Mouse (Mus musculus): ENCODE results near the gene Gm30191.
"Not testable (repeated sequence)": the region's sequence is repeated elsewhere in the genome, so short reads cannot be mapped to it uniquely, and the experiment has no call there.

The Gm30191 gene

DNA sequence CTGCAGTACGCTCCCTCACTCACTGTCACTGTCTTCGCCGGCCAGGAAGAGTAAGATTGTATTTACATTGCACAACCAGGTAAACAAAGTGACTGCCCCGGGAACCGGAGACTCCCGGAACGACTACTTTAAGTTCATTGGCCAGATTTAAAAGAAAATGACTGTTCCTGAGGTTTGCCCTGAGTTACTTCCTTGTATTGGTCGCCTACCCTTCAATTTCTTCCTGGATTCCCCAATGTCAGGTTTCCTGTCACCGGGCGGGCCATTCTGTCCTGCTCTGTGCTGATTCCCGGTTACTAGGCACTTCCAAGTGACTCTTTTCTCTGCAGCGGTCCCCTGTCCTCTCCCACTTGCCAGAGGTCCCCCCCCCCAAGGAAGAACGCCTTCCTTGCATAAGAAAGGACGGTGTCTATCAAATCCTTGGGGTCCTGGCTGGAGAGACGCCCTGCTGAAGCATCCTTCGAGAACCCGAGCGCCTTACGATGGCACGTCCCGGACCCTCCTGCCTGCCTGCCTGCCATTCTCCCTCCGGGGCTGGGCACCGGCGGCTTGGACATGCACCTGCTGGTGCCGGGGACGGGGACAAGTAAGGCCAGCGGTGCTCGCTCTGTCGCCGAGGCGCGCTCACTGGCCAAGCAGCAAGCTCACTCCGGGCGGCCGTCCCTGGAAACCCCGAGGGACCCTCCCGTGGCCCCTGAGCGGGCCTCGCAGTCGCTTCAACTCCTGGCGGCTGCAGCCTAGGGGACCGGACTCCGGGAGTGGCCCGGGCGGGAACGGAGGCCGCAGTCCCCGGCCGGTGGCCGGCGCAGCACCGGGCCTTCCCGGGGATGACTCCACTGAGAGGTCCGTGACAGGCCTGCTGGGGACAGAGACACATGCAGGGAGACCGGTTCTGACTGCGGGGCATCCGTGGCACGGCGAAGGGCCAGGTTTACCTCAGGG, 39.8 kb downstream of the Gm30191 start:
- DNase-seq (ENCODE audit: low spot score in 2 of 2): no peak

DNA sequence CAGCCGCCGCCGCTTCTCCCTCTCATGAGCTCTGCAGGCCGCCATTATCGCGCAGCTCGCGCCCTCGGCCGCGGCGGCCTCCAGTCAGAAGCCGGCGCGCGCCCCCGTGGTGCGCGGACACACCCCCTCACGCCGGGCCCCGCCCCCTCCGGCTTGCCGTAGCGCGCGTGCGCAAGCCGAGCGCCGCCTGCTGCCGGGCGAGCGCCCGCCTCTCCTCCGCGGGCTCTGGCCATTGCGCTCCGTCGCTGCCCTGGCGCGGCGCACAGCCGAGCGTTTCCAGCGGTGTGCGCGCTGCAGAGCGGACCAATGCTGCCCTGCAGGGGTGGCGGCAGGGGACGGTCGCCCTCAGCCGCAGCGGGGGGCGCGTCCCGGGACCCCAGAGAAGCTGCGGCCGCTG, 40.4 kb downstream of the Gm30191 start:
- peak; percentile 97 to 99 for DNase-seq (ENCODE audit: low spot score in 2 of 2)

DNA sequence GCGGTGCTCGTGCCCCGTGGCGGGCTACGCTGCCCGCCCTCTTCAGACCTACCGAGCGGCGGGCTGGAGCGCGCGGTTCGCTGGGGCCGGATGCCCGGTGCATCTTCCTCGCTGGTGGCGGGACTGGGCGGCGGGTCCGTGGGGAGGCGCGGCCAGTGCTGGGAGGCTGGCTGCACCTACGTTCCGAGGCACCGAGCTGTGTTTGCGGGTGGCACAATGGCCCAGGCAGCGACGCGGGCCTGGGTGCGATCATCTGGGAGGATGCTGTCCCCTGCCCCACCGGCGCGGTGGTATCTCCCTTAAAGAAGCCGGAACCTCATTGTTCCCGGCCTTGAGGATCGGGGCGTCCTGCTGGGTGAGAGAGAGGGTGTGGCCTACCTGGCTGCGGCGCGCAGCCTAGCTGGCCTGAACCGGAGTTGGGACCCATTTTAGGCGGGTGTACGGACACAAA, 40.9 kb downstream of the Gm30191 start, which contains the start of gene Pdik1l:
TSS of gene Pdik1l (minus strand) at position 321 of the 451 bp plus-strand sequence.
- peak; percentile 46 to 72 for DNase-seq (ENCODE audit: low spot score in 2 of 2)

DNA sequence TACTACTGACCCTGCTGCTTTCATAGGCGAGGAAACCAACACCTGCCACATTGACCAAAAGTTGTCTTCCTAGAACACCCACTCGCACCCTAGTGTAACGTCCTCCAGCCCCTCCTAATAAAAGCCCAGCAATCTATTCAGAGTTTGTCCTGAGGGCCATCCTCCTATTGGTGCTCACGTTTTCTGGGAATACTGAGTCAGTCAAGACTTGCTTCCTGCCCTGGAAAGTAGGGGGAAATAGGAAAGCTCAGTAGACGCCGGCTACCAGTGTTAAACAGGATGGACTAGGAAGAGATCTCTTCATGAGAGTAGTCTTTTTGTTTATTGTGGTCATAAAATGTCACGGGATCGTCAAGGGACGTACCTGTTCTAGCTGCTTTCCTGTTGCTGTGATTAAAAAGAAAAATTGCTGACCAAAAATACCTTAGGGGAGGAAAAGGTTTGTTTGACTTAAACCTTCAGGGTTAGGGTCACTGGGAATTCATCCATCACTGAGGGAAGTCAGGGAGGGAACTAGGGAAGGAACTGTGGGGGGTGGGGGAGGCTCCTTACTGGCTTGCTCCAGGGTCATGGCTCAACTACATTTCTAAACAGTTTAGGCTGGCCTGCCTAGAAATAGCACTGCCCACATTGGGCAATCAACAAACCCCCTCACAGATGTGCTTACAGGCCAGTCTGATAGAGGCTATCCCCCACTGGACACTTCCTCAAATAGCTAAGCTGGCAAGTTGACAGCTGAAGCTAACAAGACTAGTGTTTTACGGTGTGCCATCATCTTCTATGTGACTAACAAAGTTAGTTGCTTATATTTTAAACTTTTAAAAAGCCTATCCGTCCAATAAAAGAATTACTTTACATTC, 41.9 kb downstream of the Gm30191 start:
- DNase-seq (ENCODE audit: low spot score in 2 of 2): no peak

DNA sequence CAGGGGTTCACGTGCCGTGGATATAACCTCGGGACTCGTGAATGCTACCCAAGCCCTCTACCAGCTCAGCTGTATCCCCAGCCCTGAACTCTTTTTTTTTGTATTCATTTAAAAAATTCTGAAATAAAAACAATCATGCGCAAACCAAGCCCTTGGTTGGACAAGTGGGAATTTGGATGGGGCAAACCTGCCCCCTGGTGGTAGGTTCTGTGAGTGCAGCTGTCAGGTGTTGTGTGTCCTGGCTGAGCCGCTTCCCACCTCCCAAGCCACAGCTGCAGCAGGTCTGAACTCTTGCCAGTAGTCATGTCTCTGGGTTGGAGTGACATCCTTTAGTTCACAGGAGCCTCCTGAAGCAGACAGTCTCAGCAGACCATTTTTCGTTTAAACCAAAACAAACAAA, 45.3 kb downstream of the Gm30191 start:
- DNase-seq (ENCODE audit: low spot score in 2 of 2): peak; percentile 62 to 77

DNA sequence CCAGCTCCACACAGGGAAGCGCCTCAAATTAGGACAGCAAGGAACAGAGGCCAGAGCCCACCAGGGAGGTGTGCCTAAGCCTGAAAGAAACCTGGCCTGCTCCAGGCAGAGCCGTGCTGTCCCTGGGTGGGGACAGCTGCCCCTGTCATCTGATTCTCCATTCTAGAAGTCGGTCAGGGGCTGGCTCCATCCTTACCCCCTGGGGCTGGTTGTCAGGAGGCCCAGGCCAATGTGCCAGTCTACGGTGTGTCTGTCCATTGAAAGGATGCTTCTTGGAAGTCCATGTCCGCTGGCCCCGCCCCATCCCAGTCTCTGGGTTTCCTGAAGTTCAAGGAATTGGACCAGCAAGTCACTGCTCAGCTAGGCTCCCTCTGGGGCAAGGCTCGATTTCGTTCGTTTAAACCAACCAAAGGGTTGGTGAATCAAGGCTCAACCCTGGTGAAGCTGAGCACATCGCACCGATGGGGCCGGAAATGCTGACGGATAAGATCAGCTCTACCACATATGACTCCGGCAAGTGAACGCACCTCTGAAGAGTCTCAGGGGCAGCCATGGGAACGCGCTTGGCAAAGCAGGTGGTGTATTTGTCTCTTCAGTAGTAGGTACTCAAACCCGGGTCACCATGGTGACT, 46.4 kb downstream of the Gm30191 start:
- DNase-seq (ENCODE audit: low spot score in 2 of 2): no peak

DNA sequence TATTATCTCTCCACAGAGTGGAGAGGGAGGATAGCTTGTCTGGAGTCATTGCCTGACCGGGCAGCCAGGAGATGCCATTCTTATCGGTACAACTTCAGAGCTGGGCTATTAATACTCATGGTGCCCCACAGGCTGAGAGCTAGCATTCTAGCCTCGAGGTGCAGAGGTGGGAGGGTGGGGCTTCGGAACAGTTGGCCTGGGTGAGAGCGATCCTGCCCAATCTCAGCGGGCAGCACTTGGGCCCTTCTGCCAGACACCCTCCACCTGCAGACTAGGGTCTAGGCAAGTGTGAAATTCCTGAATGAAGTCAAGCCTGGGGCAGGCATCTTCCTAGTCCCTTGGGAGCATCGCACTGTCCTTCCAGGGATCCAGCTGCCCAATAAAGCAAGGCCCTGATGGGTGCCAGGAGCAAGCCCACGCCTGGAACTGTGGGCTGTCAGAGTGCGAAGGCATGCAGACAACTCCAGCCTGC, 47.0 kb downstream of the Gm30191 start:
- no peak for DNase-seq (ENCODE audit: low spot score in 2 of 2)

DNA sequence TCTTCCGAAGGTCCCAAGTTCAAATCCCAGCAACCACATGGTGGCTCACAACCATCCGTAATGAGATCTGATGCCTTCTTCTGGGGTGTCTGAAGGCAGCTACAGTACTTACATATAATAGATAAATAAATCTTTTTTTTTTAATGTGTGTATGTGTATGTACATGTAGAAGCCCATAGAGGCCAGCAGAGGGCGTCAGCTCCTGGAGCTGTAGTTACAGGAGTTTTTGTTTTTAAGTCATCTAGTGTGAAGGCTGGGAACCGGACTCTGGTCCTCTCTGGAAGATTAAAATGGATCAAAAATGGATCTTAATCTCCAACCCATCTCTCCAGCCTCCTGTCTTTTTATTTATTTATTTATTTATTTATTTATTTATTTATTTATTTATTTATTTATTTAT, 49.4 kb downstream of the Gm30191 start:
- DNase-seq (ENCODE audit: low spot score in 2 of 2): not testable (repeated sequence)

DNA sequence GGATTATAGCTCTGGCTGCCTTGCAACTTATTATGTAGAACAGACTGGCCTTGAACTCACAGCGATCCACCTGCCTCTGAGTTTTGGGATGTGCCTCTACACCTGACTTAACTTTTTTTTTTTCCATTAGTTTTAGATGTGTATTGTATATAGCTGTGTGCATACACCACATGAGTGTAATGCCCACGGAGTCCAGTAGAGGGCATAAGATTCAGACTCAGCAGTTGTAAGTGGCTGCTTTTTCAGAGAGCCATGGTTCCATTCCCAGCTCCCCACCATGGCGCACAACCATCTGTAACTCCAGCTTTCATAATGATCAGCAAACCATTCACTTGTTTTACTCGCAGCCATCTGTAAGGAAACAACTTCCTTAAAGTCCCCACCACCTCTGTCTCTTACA, 49.8 kb downstream of the Gm30191 start:
- DNase-seq (ENCODE audit: low spot score in 2 of 2): no peak

DNA sequence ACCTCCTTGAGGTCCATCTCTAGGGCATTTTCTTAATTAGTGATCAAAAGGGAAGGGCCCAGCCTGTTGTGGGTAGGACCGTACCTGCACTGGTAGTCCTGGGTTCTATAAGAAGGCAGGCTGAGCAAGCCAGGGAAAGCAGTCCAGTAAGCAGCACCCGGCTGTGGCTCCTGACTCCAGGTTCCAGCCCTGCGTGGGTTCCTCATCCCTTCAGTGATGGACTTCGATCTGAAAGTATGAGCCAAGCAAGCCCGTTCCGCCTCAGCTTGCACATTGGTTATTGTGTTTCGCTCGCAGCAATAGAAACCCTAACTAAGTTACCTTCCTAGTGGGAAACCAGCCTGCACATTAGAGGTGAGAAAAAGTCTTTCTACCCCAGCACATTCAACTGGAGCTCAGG, 50.6 kb downstream of the Gm30191 start:
- DNase-seq (ENCODE audit: low spot score in 2 of 2): no peak

DNA sequence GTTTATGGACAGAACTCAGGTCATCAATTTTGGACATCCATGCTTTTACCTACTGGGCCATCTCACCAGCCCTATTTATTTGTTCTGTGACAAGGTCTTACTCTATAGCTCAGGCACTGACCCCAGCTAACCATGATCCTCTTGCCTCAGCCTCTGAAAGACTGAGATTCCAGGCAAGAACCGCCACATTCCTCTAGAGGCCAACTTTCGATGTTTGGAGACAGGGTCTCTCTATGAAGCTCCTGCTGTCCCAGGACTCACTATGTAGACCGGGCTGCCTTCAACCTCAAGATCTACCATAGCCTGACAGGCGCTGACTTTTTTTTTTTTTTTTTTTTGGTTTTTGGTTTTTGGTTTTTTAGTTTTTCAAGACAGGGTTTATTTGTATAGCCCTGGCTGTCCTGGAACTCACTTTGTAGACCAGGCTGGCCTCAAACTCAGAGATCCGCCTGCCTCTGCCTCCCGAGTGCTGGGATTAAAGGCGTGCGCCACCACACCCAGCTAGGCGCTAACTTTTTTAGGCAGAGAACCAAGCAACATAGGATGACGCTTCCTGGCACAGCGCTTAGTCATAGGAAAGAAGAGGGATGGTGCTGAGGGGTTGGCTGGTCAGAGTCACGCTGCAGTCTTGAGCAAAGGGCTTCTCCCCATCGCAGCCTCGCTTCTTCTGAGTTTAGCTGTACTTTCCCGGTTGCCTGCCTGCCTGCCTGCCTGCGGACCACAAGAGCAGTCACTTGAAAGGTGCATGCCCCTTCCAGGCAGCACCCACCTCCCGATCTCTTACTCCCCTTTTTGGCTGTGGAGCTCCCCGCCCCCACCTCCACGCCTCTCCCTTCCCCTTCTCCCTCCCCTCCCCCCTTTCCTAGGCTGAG, 52.1 kb downstream of the Gm30191 start:
- no peak for DNase-seq (ENCODE audit: low spot score in 2 of 2)

DNA sequence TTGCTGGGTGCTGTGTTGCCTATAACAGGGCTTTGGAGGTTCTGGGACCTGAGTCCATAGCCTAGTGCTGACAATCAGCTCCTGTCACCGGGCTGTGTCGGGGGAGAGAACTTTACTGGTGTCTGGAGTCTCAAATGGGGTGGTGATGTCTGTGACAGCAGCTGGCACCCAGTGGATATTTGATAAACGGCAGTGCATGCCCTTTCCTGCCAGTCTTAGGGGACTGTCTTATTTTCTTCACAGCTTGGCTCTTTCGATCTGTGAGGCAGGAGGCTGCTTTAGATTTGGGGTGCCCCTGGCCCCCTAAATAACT, 52.7 kb downstream of the Gm30191 start:
- no peak for DNase-seq (ENCODE audit: low spot score in 2 of 2)
